Mouse (Mus musculus) limb, embryonic 10.5 days (tissue): ENCODE results near the gene Myrip. TPM values are rescaled to one million over a fixed set of nuclear protein-coding genes. Genes with fewer than 3 reads are reported as not detected.
"Not testable (repeated sequence)": the region's sequence is repeated elsewhere in the genome, so short reads cannot be mapped to it uniquely, and the experiment has no call there.

Source experiments
- DNase-seq: peaks from one replicate; pipeline ENCODE4 v3.0.0-alpha.2; 2017; ENCODE audit warnings: low spot score
- H3K27ac ChIP-seq: fragments of 300-500 bp; sonication (generic); 2 replicates; pipeline ENCODE4 v1.5.1; 2016; ENCODE audit warnings: mild to moderate bottlenecking
- H3K27me3 ChIP-seq: fragments of 300-500 bp; sonication (generic); 2 replicates; pipeline ENCODE4 v1.6.1; 2016; ENCODE audit warnings: low read depth, mild to moderate bottlenecking; ENCODE audit not compliant: poor library complexity, severe bottlenecking
- H3K36me3 ChIP-seq: fragments of 300-500 bp; sonication (generic); 2 replicates; pipeline ENCODE4 v1.6.1; 2016; ENCODE audit warnings: mild to moderate bottlenecking, moderate library complexity
- H3K4me1 ChIP-seq: fragments of 300-500 bp; sonication (generic); 2 replicates; pipeline ENCODE4 v1.6.1; 2016
- H3K4me3 ChIP-seq: fragments of 300-500 bp; sonication (generic); 2 replicates; pipeline ENCODE4 v1.5.1; 2016; ENCODE audit warnings: mild to moderate bottlenecking, moderate library complexity
- H3K9me3 ChIP-seq: fragments of 300-500 bp; sonication (generic); replicated peaks from 2 replicates; pipeline ENCODE4 v1.6.1; 2016; ENCODE audit warnings: mild to moderate bottlenecking
- WGBS: fragments of 180-500 bp; shearing (Covaris S2); methylation state at CpG from one replicate; pipeline ENCODE4 v1.1.7; 2016; 5-methylcytosine and 5-hydroxymethylcytosine counted together
- polyA plus RNA-seq: library from polyadenylated mRNA; unstranded; fragments of >200 nt; fragmentation: Nextera tagmentation; extraction: Ambion mirVana; gene quantifications from 2 replicates; pipeline ENCODE4 v1.2.1, GENCODE M21; 2016

The Myrip gene
- polyA plus RNA-seq, 1 experiment from 2014 or later = not detected

- Histone ChIP-seq H3K36me3 (no peaks in the 10 kb centered on the region), H3K27me3 (peaks cover 66% of the 10 kb centered on the region), H3K4me3 (peak overlapping the region; percentile 65), H3K4me1 (peaks cover 16% of the 10 kb centered on the region), H3K9me3 (peaks cover 5% of the 10 kb centered on the region; the same call in 1 of the 2 replicates), H3K27ac (no peak overlapping the region)
- peak; percentile 36 for DNase-seq
- 13% methylated on average over 19 of the region's 19 CpGs for WGBS
Observed at GRCm38 (mm10) chr9:120302980-120303452, 1.7 kb downstream of the Myrip start.

DNA sequence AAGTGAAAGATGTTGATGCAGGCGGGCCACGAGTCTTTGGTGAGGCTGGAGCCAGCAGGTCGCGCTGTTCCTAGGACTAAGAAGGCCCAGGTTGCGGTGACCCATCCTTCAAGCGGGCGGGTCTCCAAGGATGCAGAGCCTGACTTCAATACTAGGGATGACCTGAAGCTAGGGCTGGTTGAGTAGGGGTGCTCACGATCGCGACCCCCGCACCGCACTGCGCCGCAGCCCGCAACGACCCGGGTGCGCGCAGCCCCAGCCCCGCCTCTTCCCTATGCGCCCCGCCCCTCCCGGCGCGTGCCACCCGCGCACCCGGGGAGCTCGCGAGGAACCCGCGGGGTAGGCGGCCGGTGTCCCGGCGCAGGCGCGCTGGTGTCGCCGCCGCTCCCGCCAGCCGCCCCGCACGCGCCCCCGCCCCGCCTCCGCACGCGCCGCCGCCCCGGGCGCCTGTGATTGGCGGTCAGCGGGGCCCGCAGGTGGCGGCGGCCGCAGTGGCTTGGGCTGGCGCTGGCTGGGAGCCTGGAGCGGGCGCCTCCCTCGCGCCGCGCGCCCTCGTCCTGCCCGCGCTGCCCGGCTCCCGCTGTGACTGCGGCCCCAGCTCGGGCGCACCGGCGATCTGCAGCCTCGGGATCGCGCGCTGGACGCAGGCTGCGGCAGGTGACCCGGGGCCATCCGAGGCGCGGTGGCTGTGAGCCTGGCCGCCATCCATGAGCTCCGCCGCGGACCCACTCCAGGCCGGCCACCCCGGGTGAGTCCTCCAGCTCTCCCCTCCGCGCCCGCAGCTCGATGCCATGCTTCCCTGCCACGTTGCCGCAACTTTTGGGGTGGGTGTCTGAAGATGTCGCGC, 2.4 kb downstream of the Myrip start:
- Histone ChIP-seq H3K9me3 (peaks cover 5% of the 10 kb centered on the region; the same call in 1 of the 2 replicates), H3K4me3 (peak overlapping the region; percentile 65), H3K27me3 (peaks cover 69% of the 10 kb centered on the region), H3K27ac (0 out of 2 replicates have a peak overlapping the region, but pooled peaks have one; percentile 16), H3K36me3 (no peaks in the 10 kb centered on the region), H3K4me1 (peaks cover 16% of the 10 kb centered on the region)
- WGBS = under 1% methylated on average over 102 of the region's 103 CpGs
- peak; percentile 52 for DNase-seq

DNA sequence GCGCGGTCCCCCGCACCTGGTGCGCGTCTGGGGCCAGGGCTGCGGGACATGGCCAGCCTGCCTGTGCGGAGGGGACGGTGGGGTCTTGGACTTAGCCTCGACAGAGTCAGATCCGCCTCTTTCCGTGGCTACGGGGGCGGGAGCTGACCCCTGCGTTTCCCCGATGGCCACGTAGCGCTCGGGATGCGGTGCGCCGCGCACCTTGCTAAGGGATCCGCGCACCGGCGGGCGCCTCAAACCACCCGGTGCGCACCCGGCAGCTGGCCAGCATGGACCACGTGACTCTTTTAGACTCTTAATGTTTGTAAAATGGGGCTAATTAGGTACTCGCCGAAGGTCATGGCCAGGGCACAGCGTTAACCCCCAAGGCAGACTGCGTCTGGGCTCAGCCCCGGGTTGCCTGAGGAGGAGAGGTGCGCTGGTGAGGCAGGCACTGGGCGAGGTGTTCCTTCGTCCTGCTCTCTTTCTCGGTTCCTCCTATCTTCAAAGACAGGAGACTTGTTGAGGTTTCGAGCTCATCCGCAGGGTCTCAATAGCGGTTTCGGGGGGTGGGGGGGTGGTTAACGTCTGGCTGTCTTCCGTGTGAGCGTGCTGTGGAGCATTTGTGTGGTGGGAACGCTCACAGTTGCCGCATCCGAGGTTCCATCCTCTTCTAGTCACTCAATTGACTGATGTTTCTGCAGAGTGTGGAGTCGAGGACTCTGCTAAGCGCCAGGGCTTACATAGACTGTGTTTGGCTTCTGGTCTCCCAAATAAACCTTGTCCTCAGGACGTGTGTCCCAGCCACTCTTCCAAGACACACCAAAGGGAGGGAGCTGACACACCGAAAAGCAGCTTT, 3.2 kb downstream of the Myrip start:
- peak; percentile 50 for DNase-seq
- Histone ChIP-seq H3K9me3 (peaks cover 5% of the 10 kb centered on the region; the same call in 1 of the 2 replicates), H3K4me1 (peaks cover 16% of the 10 kb centered on the region), H3K36me3 (no peaks in the 10 kb centered on the region), H3K27ac (0 out of 2 replicates have a peak overlapping the region, but pooled peaks have one; percentile 16), H3K4me3 (peak overlapping the region; percentile 65), H3K27me3 (peaks cover 69% of the 10 kb centered on the region)
- 4% methylated on average over 54 of the region's 54 CpGs for WGBS

- WGBS = 73% methylated on average over 3 of the region's 3 CpGs
- H3K36me3 ChIP-seq = no peaks in the 10 kb centered on the region
Observed at GRCm38 (mm10) chr9:120315171-120315570, 13.9 kb downstream of the Myrip start.

DNA sequence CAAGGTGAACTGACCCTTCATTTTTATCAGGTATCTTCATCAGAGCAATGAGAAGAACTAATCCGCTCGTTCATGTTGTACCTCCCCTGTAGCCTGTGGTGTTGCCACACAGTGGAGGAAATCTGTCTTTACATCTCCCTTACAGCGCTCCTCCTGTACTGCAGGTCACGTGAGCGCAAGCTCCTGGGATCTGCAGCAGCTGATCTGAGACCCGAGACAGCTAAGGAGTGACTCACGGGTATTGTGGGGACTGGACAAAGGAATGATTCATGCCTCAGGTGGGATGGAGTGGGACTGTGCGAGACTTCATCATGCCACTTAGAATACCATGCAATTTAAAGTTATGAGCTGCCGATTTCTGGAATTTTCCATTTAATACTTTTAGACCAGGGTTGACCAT, 17.8 kb downstream of the Myrip start:
- no peaks in the 10 kb centered on the region for H3K9me3 ChIP-seq
- H3K27me3 ChIP-seq = no peaks in the 10 kb centered on the region
- no peak overlapping the region for H3K4me3 ChIP-seq
- no peaks in the 10 kb centered on the region for H3K4me1 ChIP-seq
- no peaks in the 10 kb centered on the region for H3K36me3 ChIP-seq
- H3K27ac ChIP-seq = no peak overlapping the region
- WGBS = 83% methylated on average over 9 of the region's 9 CpGs
- DNase-seq = no peak

More at GRCm38 (mm10) chr9:120315171-120315570, 13.9 kb downstream of the Myrip start:
- DNase-seq = no peak
- no peaks in the 10 kb centered on the region for H3K27me3 ChIP-seq
- no peaks in the 10 kb centered on the region for H3K9me3 ChIP-seq
- H3K4me3 ChIP-seq = no peak overlapping the region
- H3K27ac ChIP-seq = no peak overlapping the region
- no peaks in the 10 kb centered on the region for H3K4me1 ChIP-seq

DNA sequence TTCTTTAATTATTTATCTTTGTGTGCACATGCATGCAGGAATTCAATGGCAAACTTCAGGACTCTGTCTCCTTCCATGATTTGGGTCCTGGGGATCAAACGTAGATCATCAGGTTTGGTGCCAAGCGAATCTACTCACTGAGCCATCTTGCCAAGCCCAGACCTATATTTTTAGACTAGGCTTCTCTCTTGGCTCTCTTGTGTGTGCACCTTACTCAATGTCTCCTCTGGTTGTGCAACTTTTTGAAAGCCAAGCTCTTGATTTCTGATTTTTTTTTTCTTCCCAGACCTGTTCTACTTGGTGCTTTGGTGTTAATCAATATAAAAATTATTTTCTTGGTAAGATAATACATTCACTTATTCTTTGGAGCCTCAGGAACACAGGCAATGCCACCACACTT, 19.3 kb downstream of the Myrip start:
- WGBS = 96% methylated on average over 2 of the region's 2 CpGs
- H3K4me1 ChIP-seq = no peaks in the 10 kb centered on the region
- H3K4me3 ChIP-seq = no peak overlapping the region
- H3K27me3 ChIP-seq = no peaks in the 10 kb centered on the region
- H3K36me3 ChIP-seq = no peaks in the 10 kb centered on the region
- no peaks in the 10 kb centered on the region for H3K9me3 ChIP-seq
- DNase-seq = no peak
- no peak overlapping the region for H3K27ac ChIP-seq

- Histone ChIP-seq H3K4me3 (no peak overlapping the region), H3K27me3 (no peaks in the 10 kb centered on the region), H3K27ac (no peak overlapping the region), H3K4me1 (no peaks in the 10 kb centered on the region), H3K9me3 (no peaks in the 10 kb centered on the region), H3K36me3 (no peaks in the 10 kb centered on the region)
- no peak for DNase-seq
- 86% methylated on average over 15 of the region's 15 CpGs for WGBS
Observed at GRCm38 (mm10) chr9:120322702-120323426, 21.6 kb downstream of the Myrip start.

DNA sequence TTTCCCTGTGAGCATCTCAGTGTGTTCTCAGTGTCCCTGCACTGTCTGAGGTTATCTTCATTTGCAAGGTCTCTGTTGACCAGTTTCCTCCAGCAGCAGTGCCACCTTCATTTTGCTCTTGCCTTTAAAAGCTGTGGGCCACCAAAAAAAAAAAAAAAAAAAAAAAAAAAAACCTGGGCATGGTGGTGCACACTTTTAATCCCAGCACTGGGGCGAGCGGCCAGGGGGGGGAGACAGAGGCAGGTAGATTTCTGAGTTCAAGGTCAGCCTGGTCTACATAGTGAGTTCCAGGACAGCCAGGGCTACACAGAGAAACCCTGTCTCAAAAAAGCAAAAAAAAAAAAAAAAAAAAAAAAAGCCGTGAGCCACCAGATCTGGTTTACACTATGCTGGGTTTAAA, 29.7 kb downstream of the Myrip start:
- not testable (repeated sequence) for H3K4me1 ChIP-seq, H3K36me3 ChIP-seq, H3K9me3 ChIP-seq, H3K27ac ChIP-seq, DNase-seq, H3K27me3 ChIP-seq, H3K4me3 ChIP-seq
- WGBS = 88% methylated on average over 3 of the region's 3 CpGs

- peaks cover 14% of the 10 kb centered on the region for H3K4me1 ChIP-seq
- H3K27me3 ChIP-seq = no peaks in the 10 kb centered on the region
- H3K27ac ChIP-seq = no peak overlapping the region
- 47% methylated on average over 4 of the region's 4 CpGs for WGBS
- H3K36me3 ChIP-seq = no peaks in the 10 kb centered on the region
- H3K9me3 ChIP-seq = no peaks in the 10 kb centered on the region
- H3K4me3 ChIP-seq = no peak overlapping the region
- no peak for DNase-seq
Observed at GRCm38 (mm10) chr9:120338172-120338571, 36.9 kb downstream of the Myrip start.

DNA sequence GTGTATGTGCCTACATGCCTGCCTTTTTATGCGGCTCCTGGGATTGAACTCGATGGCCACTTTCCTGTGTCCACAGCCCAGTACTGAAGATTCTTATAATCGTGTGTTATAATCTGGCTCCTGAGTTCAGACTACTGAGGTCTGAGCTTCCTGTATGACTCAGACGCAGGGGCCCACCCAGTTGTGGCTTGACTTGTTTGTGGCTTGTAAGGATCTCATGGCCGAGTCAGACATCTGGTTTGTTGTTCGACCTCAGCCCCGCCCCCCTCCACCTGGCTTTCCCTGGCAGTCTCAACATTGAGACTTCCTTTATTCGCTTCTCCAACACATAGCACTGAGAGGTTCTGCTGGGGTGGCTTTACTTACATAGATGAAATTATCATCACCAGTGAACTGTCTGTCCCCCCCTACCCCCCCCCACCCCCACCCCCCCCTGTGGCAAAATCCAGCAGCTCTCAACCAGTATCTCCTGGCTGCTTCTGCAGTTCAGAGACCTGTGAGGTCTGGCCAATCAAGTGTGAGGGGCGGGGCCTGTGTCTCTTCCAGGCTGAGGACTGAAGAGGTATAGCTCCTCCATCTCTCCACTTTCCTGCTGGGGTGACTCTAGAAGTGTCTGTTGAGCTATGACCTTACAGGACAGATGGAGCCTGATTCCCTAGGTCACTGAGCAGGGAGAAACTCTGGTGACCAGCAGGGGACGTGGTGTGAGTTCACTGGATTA, 38.8 kb downstream of the Myrip start:
- H3K4me3 ChIP-seq = no peak overlapping the region
- H3K9me3 ChIP-seq = no peaks in the 10 kb centered on the region
- H3K36me3 ChIP-seq = no peaks in the 10 kb centered on the region
- peak; percentile 57 for DNase-seq
- 69% methylated on average over 10 of the region's 10 CpGs for WGBS
- H3K4me1 ChIP-seq = peaks cover 14% of the 10 kb centered on the region
- peak overlapping the region; percentile 82 for H3K27ac ChIP-seq
- no peaks in the 10 kb centered on the region for H3K27me3 ChIP-seq

- Histone ChIP-seq H3K4me3 (no peak overlapping the region), H3K4me1 (peaks cover 17% of the 10 kb centered on the region), H3K27me3 (no peaks in the 10 kb centered on the region), H3K36me3 (no peaks in the 10 kb centered on the region), H3K27ac (no peak overlapping the region; the same call in 1 of the 2 replicates), H3K9me3 (no peaks in the 10 kb centered on the region)
- WGBS = 66% methylated on average over 4 of the region's 4 CpGs
- no peak for DNase-seq
Observed at GRCm38 (mm10) chr9:120343123-120343790, 41.9 kb downstream of the Myrip start.
